Mouse (Mus musculus): ENCODE results near the gene Tenm3.

The Tenm3 gene

GRCm38 (mm10) chr8:48809104-48809503 is 34.6 kb downstream of the Tenm3 start:
- no peak for DNase-seq (ENCODE audit: low read depth)

- DNase-seq (ENCODE audit: low read depth), result no peak
Observed at GRCm38 (mm10) chr8:48803070-48803469, 40.7 kb downstream of the Tenm3 start.

GRCm38 (mm10) chr8:48802231-48802630 is 41.5 kb downstream of the Tenm3 start:
- DNase-seq (ENCODE audit: low read depth), result no peak

GRCm38 (mm10) chr8:48797955-48798359 is 45.8 kb downstream of the Tenm3 start:
- no peak for DNase-seq (ENCODE audit: low read depth)

GRCm38 (mm10) chr8:48794285-48794684 is 49.5 kb downstream of the Tenm3 start:
- DNase-seq (ENCODE audit: low read depth), result no peak

GRCm38 (mm10) chr8:48793729-48794128 is 50.0 kb downstream of the Tenm3 start:
- DNase-seq (ENCODE audit: low read depth), result no peak

GRCm38 (mm10) chr8:48792587-48793326 is 51.0 kb downstream of the Tenm3 start:
- DNase-seq (ENCODE audit: low read depth), result no peak

GRCm38 (mm10) chr8:48783308-48783707 is 60.4 kb downstream of the Tenm3 start:
- DNase-seq (ENCODE audit: low read depth), result no peak

GRCm38 (mm10) chr8:48780628-48781027 is 63.1 kb downstream of the Tenm3 start:
- no peak for DNase-seq (ENCODE audit: low read depth)

- DNase-seq (ENCODE audit: low read depth), result no peak
Observed at GRCm38 (mm10) chr8:48779194-48779593, 64.6 kb downstream of the Tenm3 start.

GRCm38 (mm10) chr8:48776081-48776480 is 67.7 kb downstream of the Tenm3 start:
- DNase-seq (ENCODE audit: low read depth), result no peak

- no peak for DNase-seq (ENCODE audit: low read depth)
Observed at GRCm38 (mm10) chr8:48775531-48776037, 68.2 kb downstream of the Tenm3 start.

- DNase-seq (ENCODE audit: low read depth), result no peak
Observed at GRCm38 (mm10) chr8:48774837-48775236, 68.9 kb downstream of the Tenm3 start.

- DNase-seq (ENCODE audit: low read depth), result no peak
Observed at GRCm38 (mm10) chr8:48766545-48767234, 77.1 kb downstream of the Tenm3 start.

- no peak for DNase-seq (ENCODE audit: low read depth)
Observed at GRCm38 (mm10) chr8:48765212-48765611, 78.5 kb downstream of the Tenm3 start.

GRCm38 (mm10) chr8:48764011-48764410 is 79.7 kb downstream of the Tenm3 start:
- DNase-seq (ENCODE audit: low read depth), result no peak

GRCm38 (mm10) chr8:48756874-48757273 is 86.9 kb downstream of the Tenm3 start:
- DNase-seq (ENCODE audit: low read depth), result no peak

- DNase-seq (ENCODE audit: low read depth), result no peak
Observed at GRCm38 (mm10) chr8:48755492-48755891, 88.3 kb downstream of the Tenm3 start.

- no peak for DNase-seq (ENCODE audit: low read depth)
Observed at GRCm38 (mm10) chr8:48754959-48755358, 88.8 kb downstream of the Tenm3 start.

- DNase-seq (ENCODE audit: low read depth), result no peak
Observed at GRCm38 (mm10) chr8:48751965-48752364, 91.8 kb downstream of the Tenm3 start.

- DNase-seq (ENCODE audit: low read depth), result no peak
Observed at GRCm38 (mm10) chr8:48748503-48749059, 95.2 kb downstream of the Tenm3 start.

- DNase-seq (ENCODE audit: low read depth), result no peak
Observed at GRCm38 (mm10) chr8:48743912-48744311, 99.8 kb downstream of the Tenm3 start.

- DNase-seq (ENCODE audit: low read depth), result no peak
Observed at GRCm38 (mm10) chr8:48742741-48743140, 101.0 kb downstream of the Tenm3 start.

All from induced T-regulatory cell, adult 2 months (primary cell).